Mouse (Mus musculus): ENCODE data around the gene Tysnd1.

DNA sequence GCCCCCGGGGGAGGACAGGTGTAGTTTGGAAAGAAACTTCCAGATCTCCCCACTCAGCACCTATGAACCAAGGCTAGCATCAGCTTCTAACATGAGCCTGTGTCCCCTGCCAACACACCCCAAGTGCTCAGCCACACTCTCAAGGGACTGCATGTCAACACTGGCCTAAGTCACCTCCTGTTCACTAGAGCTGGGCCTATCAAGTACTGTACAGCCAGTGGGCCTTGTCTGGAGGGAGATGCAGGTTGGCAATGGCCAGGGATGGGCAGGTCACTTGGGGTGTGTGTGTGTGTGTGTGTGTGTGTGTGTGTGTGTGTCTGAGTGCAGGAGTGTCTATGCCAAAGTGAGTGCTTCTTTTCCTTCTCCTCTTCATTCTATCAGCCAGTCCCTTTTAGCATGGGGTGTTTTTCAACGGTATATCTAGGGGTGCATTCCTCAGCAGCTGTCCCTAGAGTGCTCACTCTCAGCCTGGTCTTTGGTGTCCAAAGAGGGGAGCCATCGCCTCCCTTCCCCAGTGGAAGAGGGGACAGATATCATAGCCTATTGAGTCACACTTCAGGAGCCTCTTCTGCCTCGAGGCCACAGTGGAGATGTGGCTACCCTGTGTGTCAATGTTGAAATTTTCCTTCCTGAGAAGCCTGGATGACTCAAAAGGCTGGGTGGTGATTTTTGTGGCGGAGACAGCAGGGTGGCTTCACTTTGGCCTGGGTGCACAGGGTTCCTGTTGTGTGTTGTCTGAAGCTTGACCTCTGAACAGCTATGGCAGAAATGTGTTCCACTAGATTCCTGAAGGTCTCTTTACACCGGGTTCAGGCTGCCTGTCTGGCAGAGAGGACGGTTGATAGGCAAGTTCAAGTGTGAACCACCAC, 20.9 kb downstream of the Tysnd1 start:
- TF ChIP-seq CTCF (IDR thresholded peaks at IDR 0.05; ENCODE audit: low read depth, low read length) (no peak), POLR2A (IDR thresholded peaks at IDR 0.05; ENCODE audit: borderline replicate concordance, low read depth, low read length) (no peak)

Measured in bone marrow macrophage, adult 2 months (primary cell).